Mouse (Mus musculus): ENCODE results near the gene Abca16.

GRCm38 (mm10) chr7:120426625-120427024 lies 17.2 kb downstream of the Abca16 start:
- TF ChIP-seq CTCF (IDR thresholded peaks at IDR 0.05; ENCODE audit: borderline replicate concordance, insufficient read depth, low read length) (no peak), POLR2A (IDR thresholded peaks at IDR 0.05; ENCODE audit: low read depth, low read length) (no peak)
